Mouse (Mus musculus) midbrain, embryonic 15.5 days (tissue): Measurements from ENCODE around the gene 4930486L24Rik. TPM values are rescaled to one million over a fixed set of nuclear protein-coding genes. Genes with fewer than 3 reads are reported as not detected.

ENCODE experiments used
- ATAC-seq: fragments of 200-750 bp; cut with Nextera tagmentation; replicated peaks from 2 replicates; pipeline ENCODE4 v1.8.0; 2017; ENCODE audit warnings: moderate TSS enrichment
- H3K27ac ChIP-seq: fragments of 300-500 bp; sonication (generic); 2 replicates; pipeline ENCODE4 v1.5.1; 2015; ENCODE audit warnings: mild to moderate bottlenecking, inconsistent platforms
- H3K27me3 ChIP-seq: fragments of 300-500 bp; sonication (generic); replicated peaks from 2 replicates; pipeline ENCODE4 v1.6.1; 2015; ENCODE audit warnings: inconsistent platforms
- H3K36me3 ChIP-seq: fragments of 300-500 bp; sonication (generic); replicated peaks from 2 replicates; pipeline ENCODE4 v1.6.1; 2015; ENCODE audit warnings: inconsistent platforms
- H3K4me1 ChIP-seq: fragments of 300-500 bp; sonication (generic); 2 replicates; pipeline ENCODE4 v1.6.1; 2015; ENCODE audit warnings: inconsistent platforms
- H3K4me2 ChIP-seq: fragments of 300-500 bp; sonication (generic); 2 replicates; pipeline ENCODE4 v1.6.1; 2015; ENCODE audit warnings: inconsistent platforms, mild to moderate bottlenecking, moderate library complexity
- H3K4me3 ChIP-seq: fragments of 300-500 bp; sonication (generic); 2 replicates; pipeline ENCODE4 v1.5.1; 2015; ENCODE audit warnings: mild to moderate bottlenecking, inconsistent platforms
- H3K9ac ChIP-seq: fragments of 300-500 bp; sonication (generic); 2 replicates; pipeline ENCODE4 v1.6.1; 2015; ENCODE audit warnings: mild to moderate bottlenecking, inconsistent platforms
- H3K9me3 ChIP-seq: fragments of 300-500 bp; sonication (generic); 2 replicates; pipeline ENCODE4 v1.6.1; 2016; ENCODE audit warnings: inconsistent platforms
- WGBS: fragments of 180-500 bp; shearing (Covaris S2); methylation state at CpG from one replicate; pipeline ENCODE4 v1.1.7; 2015; ENCODE audit warnings: mixed read lengths; 5-methylcytosine and 5-hydroxymethylcytosine counted together
- polyA plus RNA-seq: library from polyadenylated mRNA; unstranded; fragments of >200 nt; fragmentation: Nextera tagmentation; extraction: Ambion mirVana; gene quantifications from 2 replicates; pipeline ENCODE4 v1.2.1, GENCODE M21; 2015

Gene 4930486L24Rik
- polyA plus RNA-seq, 1 experiment from 2014 or later: 0.12 TPM

DNA sequence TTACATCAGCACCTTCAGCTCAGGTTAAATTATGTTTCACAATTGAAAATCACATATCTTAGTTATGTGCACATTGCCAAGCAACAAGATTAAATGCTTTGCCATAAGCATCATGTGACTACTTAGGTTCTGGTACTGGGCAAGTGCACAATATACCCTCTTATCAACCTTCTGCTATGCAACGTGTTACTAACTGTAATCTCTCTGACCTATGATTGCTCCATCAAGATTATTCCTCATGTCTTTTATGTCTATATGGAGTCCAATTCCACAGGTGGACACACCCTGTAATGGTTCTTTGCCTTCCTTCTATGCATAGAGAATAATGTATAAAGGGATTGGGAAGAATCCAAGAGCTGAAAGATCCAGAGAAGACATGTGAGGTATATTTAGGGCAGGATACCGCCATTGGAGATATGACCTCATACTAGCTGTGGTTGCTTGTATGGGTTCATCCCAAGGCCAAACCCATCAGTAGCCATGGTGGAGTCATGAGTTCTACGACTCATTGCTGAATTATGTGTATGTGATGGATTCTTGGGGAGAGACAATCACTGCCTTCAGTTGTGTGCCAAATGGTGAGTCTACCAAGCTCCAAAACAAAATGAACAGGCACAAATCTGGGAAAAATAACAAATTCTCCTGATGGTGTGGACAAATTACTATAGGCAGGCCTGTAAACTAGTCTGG is 43.6 kb downstream of the 4930486L24Rik start:
- Histone ChIP-seq H3K27me3 (no peaks in the 10 kb centered on the region), H3K4me2 (no peak overlapping the region), H3K27ac (no peak overlapping the region), H3K4me1 (no peaks in the 10 kb centered on the region), H3K36me3 (no peaks in the 10 kb centered on the region), H3K4me3 (no peak overlapping the region), H3K9me3 (no peaks in the 10 kb centered on the region), H3K9ac (no peak overlapping the region)
- ATAC-seq: no peak
- 73% methylated on average over 3 of the region's 3 CpGs for WGBS

- WGBS: 9% methylated on average over 7 of the region's 7 CpGs
- Histone ChIP-seq H3K36me3 (no peaks in the 10 kb centered on the region), H3K4me1 (no peaks in the 10 kb centered on the region), H3K9ac (no peak overlapping the region), H3K4me3 (no peak overlapping the region), H3K27ac (no peak overlapping the region), H3K27me3 (no peaks in the 10 kb centered on the region), H3K4me2 (no peak overlapping the region), H3K9me3 (no peaks in the 10 kb centered on the region)
- no peak for ATAC-seq
Observed at GRCm38 (mm10) chr13:60819469-60819868, 44.8 kb downstream of the 4930486L24Rik start.

DNA sequence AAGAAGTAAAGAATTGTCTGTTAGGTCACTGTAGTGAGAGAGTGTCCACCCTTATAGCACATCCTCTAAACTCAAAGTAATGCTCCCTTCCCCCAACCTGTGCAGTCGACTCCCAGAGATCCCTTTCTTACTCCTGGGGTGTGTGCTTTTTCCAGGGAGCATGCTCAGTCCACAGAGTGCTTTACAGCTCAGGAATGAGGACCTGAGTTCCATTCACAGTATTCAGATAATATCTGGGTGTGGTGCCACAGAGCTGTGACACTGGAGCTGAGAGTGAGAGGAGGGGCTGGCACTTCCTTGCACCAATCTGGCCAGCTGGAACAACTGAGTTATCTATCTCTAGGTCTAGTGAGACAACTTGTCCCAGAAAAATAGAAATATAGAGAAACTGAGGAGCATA is 50.6 kb downstream of the 4930486L24Rik start:
- H3K9ac ChIP-seq: no peak overlapping the region
- no peak overlapping the region for H3K4me2 ChIP-seq
- H3K36me3 ChIP-seq: no peaks in the 10 kb centered on the region
- no peaks in the 10 kb centered on the region for H3K4me1 ChIP-seq
- H3K27ac ChIP-seq: no peak overlapping the region
- no peak for ATAC-seq
- no peaks in the 10 kb centered on the region for H3K9me3 ChIP-seq
- H3K27me3 ChIP-seq: no peaks in the 10 kb centered on the region
- H3K4me3 ChIP-seq: no peak overlapping the region
- WGBS: 76% methylated on average over 1 of the region's 1 CpGs

- H3K9ac ChIP-seq: no peak overlapping the region
- ATAC-seq: no peak
- no peaks in the 10 kb centered on the region for H3K36me3 ChIP-seq
- no peak overlapping the region for H3K4me2 ChIP-seq
- no peaks in the 10 kb centered on the region for H3K9me3 ChIP-seq
- no peaks in the 10 kb centered on the region for H3K27me3 ChIP-seq
- no peak overlapping the region for H3K27ac ChIP-seq
- H3K4me3 ChIP-seq: no peak overlapping the region
- H3K4me1 ChIP-seq: no peaks in the 10 kb centered on the region
- WGBS: 89% methylated on average over 6 of the region's 6 CpGs
Observed at GRCm38 (mm10) chr13:60812768-60813167, 51.5 kb downstream of the 4930486L24Rik start.

- Histone ChIP-seq H3K36me3 (no peaks in the 10 kb centered on the region), H3K9ac (no peak overlapping the region), H3K4me2 (no peak overlapping the region), H3K27me3 (no peaks in the 10 kb centered on the region), H3K9me3 (no peaks in the 10 kb centered on the region), H3K4me1 (no peaks in the 10 kb centered on the region), H3K27ac (no peak overlapping the region), H3K4me3 (no peak overlapping the region)
- 83% methylated on average over 2 of the region's 2 CpGs for WGBS
- no peak for ATAC-seq
Observed at GRCm38 (mm10) chr13:60809690-60810089, 54.6 kb downstream of the 4930486L24Rik start.

DNA sequence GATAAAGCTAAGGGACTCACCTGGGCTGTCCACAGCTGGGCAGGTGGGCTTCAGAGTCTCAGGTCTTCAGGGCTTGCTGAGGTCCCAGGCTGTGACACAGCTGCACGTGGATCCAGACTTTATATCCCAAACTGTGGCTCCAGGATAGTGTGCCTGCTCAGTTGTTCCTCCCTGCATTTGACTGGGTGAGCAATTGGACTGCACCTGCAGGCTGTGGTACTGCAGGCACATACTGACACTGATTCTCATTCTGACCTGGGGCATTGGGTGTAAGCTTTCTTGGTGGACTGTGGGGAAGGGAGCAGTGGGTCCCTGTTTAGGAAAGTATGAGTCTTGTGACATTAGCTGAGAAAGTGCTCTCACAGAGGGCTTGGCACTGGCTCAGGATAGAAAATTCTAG is 61.5 kb downstream of the 4930486L24Rik start, which contains the start of gene Ctsll3:
TSS of gene Ctsll3 (minus strand) at position 101 of the 400 bp plus-strand sequence.
- Histone ChIP-seq H3K27me3 (no peaks in the 10 kb centered on the region), H3K9me3 (no peaks in the 10 kb centered on the region), H3K9ac (no peak within 1 kb of the TSS), H3K36me3 (no peaks in the 10 kb centered on the region), H3K4me2 (no peak within 1 kb of the TSS), H3K4me1 (no peaks in the 10 kb centered on the region), H3K27ac (no peak within 1 kb of the TSS), H3K4me3 (no peak within 1 kb of the TSS)
- ATAC-seq: no peak
- WGBS: 68% methylated on average over 1 of the region's 1 CpGs

Other genes starting within 250 kb of the 4930486L24Rik start
- not detected in 2 replicates for gene BC051665, start 78.1 kb downstream of the 4930486L24Rik start, polyA plus RNA-seq
- not detected in 2 replicates for gene Ctsll3, start 61.6 kb downstream of the 4930486L24Rik start, polyA plus RNA-seq
- gene Gm49392, start 32.4 kb upstream of the 4930486L24Rik start, polyA plus RNA-seq: 0.28 TPM in 1 of 2 replicates, not detected in the other
- 1.8 and 2.0 TPM in 2 replicates for gene Ctla2b, start 33.0 kb upstream of the 4930486L24Rik start, polyA plus RNA-seq
- gene Tpbpb, start 40.4 kb upstream of the 4930486L24Rik start, polyA plus RNA-seq: not detected in 2 replicates
- gene Gm49393, start 71.1 kb upstream of the 4930486L24Rik start, polyA plus RNA-seq: not detected in 2 replicates
- gene Gm49391, start 72.1 kb upstream of the 4930486L24Rik start, polyA plus RNA-seq: 0.19 and 1.4 TPM in 2 replicates
- 15.6 and 15.8 TPM in 2 replicates for gene Ctla2a, start 72.2 kb upstream of the 4930486L24Rik start, polyA plus RNA-seq
- gene Tpbpa, start 77.5 kb upstream of the 4930486L24Rik start, polyA plus RNA-seq: not detected in 2 replicates
- not detected in 2 replicates for gene Ctsj, start 141.5 kb upstream of the 4930486L24Rik start, polyA plus RNA-seq
- gene Ctsq, start 176.2 kb upstream of the 4930486L24Rik start, polyA plus RNA-seq: not detected in 2 replicates